Mouse (Mus musculus) ovary, adult 2 months (tissue): Measurements from ENCODE around the gene Opn3. TPM values are rescaled to one million over a fixed set of nuclear protein-coding genes. Genes with fewer than 3 reads are reported as not detected.

Experiments used
- polyA plus RNA-seq: library from polyadenylated mRNA; depleted of rRNA; stranded (reverse); fragments of >200 nt; gene quantifications from 2 replicates; pipeline ENCODE4 v1.2.3, GENCODE M21; 2012; rRNA removed

Opn3 gene
- polyA plus RNA-seq = 9.1 and 10.4 TPM in 2 replicates

DNA sequence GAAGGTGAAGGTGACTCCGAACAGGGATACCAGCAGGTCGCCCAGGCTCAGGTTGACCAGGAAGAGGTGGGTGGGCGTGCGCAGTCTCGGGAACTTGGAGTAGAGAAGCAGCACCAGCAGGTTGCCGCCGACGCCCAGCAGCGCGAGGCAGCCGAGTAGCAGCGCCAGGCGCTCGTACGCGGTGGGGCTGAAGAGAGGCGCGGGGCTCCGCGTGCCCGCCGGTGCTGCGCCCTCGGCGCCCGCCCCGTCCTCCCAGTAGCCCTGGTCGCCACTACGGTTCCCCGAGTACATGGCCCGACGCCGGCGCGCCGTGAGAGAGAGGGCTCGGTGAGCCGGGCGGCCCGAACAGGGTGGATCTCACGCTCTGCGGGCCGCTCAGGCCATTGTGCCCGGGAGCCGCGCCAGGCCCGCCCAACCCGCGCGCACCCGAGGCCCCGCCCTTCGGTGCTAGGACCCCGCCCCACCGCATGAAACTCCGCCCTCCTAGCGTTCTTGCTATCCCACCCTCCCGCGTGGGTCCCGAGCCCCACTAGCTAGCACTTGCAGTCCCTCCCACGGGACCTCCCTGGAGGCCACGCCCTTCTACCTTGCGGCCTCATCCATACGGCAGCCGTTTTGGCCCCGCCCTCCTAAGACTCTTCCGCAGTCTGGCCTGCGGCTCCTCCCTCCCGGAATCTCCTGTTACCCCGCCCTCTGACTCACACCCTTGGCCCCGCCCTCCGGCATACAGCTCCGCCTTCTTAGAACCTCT lies at the start of gene Opn3, which contains the start of gene Chml:
Gene Opn3 (minus strand): TSS at position 531 of the 751 bp plus-strand sequence.
Gene Chml (minus strand): TSS at position 656 of the 751 bp plus-strand sequence.

DNA sequence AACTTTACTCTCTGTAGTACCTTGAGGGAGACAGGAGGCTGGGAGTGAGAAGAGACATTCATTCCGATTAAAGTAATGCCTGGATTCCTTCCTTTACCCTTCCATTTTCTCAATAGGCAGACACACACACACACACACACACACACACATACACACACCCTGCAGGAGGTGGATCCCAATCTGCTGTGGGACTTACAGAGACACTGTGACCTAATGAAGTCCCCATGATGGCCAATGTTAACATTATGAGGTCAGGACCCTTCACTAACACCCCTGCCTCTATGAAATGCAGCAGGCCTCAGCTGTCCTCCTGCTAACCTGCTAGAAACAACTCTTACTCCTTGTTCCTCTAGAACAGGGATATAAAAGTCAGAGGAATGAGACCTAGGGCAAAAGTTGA lies 5.7 kb upstream of the Opn3 start, which contains the start of gene Wdr64:
Gene Wdr64 (plus strand): TSS at position 301 of the 400 bp plus-strand sequence.

DNA sequence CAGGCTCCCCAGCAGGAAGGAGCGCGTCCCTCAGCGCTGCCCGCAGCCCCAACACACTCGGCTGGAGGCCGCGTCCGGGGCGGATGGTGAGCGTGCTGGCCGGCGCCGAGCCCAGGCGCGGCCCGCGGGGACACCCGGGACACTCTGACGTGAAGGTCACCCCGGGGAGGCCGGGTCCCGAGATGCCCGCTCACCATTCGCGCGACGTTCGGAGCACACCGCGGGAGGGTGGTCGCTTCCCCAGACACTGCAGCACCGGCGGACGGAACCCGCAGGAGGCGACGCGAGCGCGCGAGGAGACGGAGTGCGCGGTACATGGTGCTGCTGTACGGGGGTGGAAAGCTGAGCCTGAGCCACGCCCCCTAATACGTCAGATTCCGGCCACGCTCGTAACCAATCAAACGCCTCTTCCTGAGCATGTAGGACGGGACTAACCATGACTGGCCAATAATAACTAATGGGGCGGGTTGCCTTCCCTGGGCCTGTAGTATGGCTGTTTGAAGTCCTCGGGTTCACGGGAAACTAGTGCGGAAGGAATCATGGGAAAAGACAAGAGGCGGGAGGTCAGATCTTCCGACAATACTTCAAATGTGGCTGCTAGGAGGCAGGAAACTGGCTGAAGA lies 67.2 kb downstream of the Opn3 start, which contains the start of gene Fh1:
Gene Fh1 (minus strand): TSS at position 379 of the 623 bp plus-strand sequence.

DNA sequence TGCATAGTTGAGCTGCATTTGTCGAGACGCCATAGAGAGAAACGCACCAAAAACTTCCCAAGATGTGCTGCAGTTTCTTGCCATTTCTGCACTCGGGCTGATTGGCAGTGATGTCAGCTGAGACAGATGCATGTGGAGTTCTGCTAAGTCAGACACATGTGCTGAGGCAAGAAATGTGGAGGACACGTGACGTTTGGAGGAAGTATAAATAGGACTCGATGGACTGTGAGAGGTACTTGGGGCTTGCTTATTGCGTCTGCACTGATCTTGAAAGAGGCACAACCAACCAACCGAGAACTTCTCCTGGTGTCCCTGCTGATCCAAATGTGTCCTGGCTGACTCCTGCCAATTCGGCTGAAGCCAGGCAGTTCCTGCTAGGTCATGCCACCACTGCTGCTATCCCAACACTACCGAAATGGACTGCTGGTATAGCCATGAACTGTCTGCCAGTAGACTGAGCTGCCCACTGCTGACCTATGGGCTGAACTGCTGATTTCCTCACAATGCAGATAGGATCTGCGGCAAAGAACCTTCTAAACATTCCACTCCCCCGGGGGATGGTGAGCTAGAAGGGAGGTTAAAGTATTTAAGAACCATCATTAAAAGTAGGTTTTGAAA lies 72.7 kb downstream of the Opn3 start, which contains the start of gene Kmo:
Gene Kmo (plus strand): TSS at position 568 of the 618 bp plus-strand sequence.

Other genes starting within 250 kb of the Opn3 start
- gene Rgs7, start 200.3 kb downstream of the Opn3 start, polyA plus RNA-seq = 0.73 and 0.93 TPM in 2 replicates
- gene Kmo, start 72.4 kb downstream of the Opn3 start, polyA plus RNA-seq = 0.26 and 0.29 TPM in 2 replicates
- gene Fh1, start 67.1 kb downstream of the Opn3 start, polyA plus RNA-seq = 20.4 and 25.9 TPM in 2 replicates
- 37.1 and 79.9 TPM in 2 replicates for gene Chml, start 125 bp upstream of the Opn3 start, polyA plus RNA-seq
- not detected in 2 replicates for gene Wdr64, start 5.8 kb upstream of the Opn3 start, polyA plus RNA-seq
- gene Exo1, start 187.8 kb upstream of the Opn3 start, polyA plus RNA-seq = 0.87 and 1.8 TPM in 2 replicates
- gene Gm38100, start 227.6 kb upstream of the Opn3 start, polyA plus RNA-seq = not detected in 2 replicates